Mouse (Mus musculus) c-Kit-positive CD71-positive TER-119-negative erythroid progenitor cells, embryonic 14.5 days (primary cell): ENCODE measurements around the gene Ece1.

Experiments
- DNase-seq: peaks from one replicate; pipeline ENCODE4 v3.0.0-alpha.2; 2013; ENCODE audit warnings: low read depth

The Ece1 gene

GRCm38 (mm10) chr4:137917591-137917990, 55.6 kb downstream of the Ece1 start:
- DNase-seq = no peak

- DNase-seq = no peak
These were observed 56.5 kb downstream of the Ece1 start for GRCm38 (mm10) chr4:137918559-137918958.

- no peak for DNase-seq
These were observed 57.1 kb downstream of the Ece1 start for GRCm38 (mm10) chr4:137919116-137919515.

GRCm38 (mm10) chr4:137920005-137920404, 58.0 kb downstream of the Ece1 start:
- no peak for DNase-seq

- no peak for DNase-seq
These were observed 58.5 kb downstream of the Ece1 start for GRCm38 (mm10) chr4:137920500-137920961.

- no peak for DNase-seq
These were observed 59.5 kb downstream of the Ece1 start for GRCm38 (mm10) chr4:137921510-137921909.

- no peak for DNase-seq
These were observed 61.0 kb downstream of the Ece1 start for GRCm38 (mm10) chr4:137923052-137923451.

- DNase-seq = no peak
These were observed 63.1 kb downstream of the Ece1 start for GRCm38 (mm10) chr4:137925176-137925575.

GRCm38 (mm10) chr4:137926161-137926560, 64.1 kb downstream of the Ece1 start:
- DNase-seq = no peak

GRCm38 (mm10) chr4:137927136-137927535, 65.1 kb downstream of the Ece1 start:
- no peak for DNase-seq

GRCm38 (mm10) chr4:137927741-137928535, 65.9 kb downstream of the Ece1 start:
- DNase-seq = peak; percentile 30

- no peak for DNase-seq
These were observed 66.8 kb downstream of the Ece1 start for GRCm38 (mm10) chr4:137928813-137929212.

GRCm38 (mm10) chr4:137929341-137930016, 67.4 kb downstream of the Ece1 start:
- DNase-seq = no peak

- DNase-seq = no peak
These were observed 68.5 kb downstream of the Ece1 start for GRCm38 (mm10) chr4:137930500-137931008.

GRCm38 (mm10) chr4:137931009-137931757, 69.1 kb downstream of the Ece1 start:
- DNase-seq = peak; percentile 67

GRCm38 (mm10) chr4:137932554-137933178, 70.6 kb downstream of the Ece1 start:
- DNase-seq = no peak

- no peak for DNase-seq
These were observed 71.3 kb downstream of the Ece1 start for GRCm38 (mm10) chr4:137933328-137933727.

GRCm38 (mm10) chr4:137936134-137936533, 74.1 kb downstream of the Ece1 start:
- DNase-seq = no peak

GRCm38 (mm10) chr4:137940061-137940460, 78.0 kb downstream of the Ece1 start:
- no peak for DNase-seq

GRCm38 (mm10) chr4:137941131-137941844, 79.3 kb downstream of the Ece1 start:
- no peak for DNase-seq
